Mouse (Mus musculus) embryonic facial prominence, embryonic 10.5 days (tissue): Measurements from ENCODE around the gene H2al1d. TPM values are rescaled to one million over a fixed set of nuclear protein-coding genes. Genes with fewer than 3 reads are reported as not detected.
A peak's percentile ranks its signal among the peaks of the same experiment; 100 is the strongest.
"Not testable (repeated sequence)": the region's sequence is repeated elsewhere in the genome, so short reads cannot be mapped to it uniquely, and the experiment has no call there.

Source experiments
- DNase-seq: peaks from one replicate; pipeline ENCODE4 v3.0.0-alpha.2; 2017; ENCODE audit warnings: low spot score
- H3K27ac ChIP-seq: fragments of 300-500 bp; sonication (generic); replicated peaks from 2 replicates; pipeline ENCODE4 v1.5.1; 2016; ENCODE audit warnings: mild to moderate bottlenecking
- H3K27me3 ChIP-seq: fragments of 300-500 bp; sonication (generic); replicated peaks from 2 replicates; pipeline ENCODE4 v1.6.1; 2016; ENCODE audit warnings: low read depth, mild to moderate bottlenecking; ENCODE audit not compliant: poor library complexity, severe bottlenecking
- H3K36me3 ChIP-seq: fragments of 300-500 bp; sonication (generic); replicated peaks from 2 replicates; pipeline ENCODE4 v1.6.1; 2016; ENCODE audit warnings: mild to moderate bottlenecking, moderate library complexity
- H3K4me1 ChIP-seq: fragments of 300-500 bp; sonication (generic); 2 replicates; pipeline ENCODE4 v1.6.1; 2016
- H3K4me3 ChIP-seq: fragments of 300-500 bp; sonication (generic); 2 replicates; pipeline ENCODE4 v1.5.1; 2016; ENCODE audit warnings: mild to moderate bottlenecking, moderate library complexity
- H3K9me3 ChIP-seq: fragments of 300-500 bp; sonication (generic); 2 replicates; pipeline ENCODE4 v1.6.1; 2016; ENCODE audit warnings: mild to moderate bottlenecking
- WGBS: fragments of 180-500 bp; shearing (Covaris S2); methylation state at CpG from one replicate; pipeline ENCODE4 v1.1.7; 2016; 5-methylcytosine and 5-hydroxymethylcytosine counted together
- polyA plus RNA-seq: library from polyadenylated mRNA; unstranded; fragments of >200 nt; fragmentation: Nextera tagmentation; extraction: Ambion mirVana; gene quantifications from 2 replicates; pipeline ENCODE4 v1.2.1, GENCODE M21; 2016

H2al1d gene
- polyA plus RNA-seq, 1 experiment from 2014 or later = not detected

DNA sequence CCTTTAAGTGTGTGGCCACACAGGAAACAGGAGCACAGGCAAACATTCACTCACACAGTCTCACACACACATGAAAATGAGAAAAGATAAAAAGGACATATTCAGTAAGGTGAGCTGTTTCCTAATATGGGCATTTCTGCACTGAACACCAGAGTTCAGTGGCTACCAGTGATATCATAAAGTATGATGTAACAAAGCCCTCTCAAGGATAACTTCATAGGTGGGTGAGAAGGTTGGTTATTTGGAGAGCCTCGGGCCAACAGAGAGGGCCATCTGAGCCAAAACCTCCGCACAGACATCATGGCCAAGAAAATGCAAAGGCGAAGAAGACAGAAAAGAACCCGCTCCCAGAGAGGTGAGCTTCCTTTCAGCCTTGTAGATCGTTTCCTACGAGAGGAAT, 6.2 kb downstream of the H2al1d start, which contains the start of gene H2al1f:
Gene H2al1f (plus strand): TSS at position 301 of the 400 bp plus-strand sequence.
- DNase-seq, H3K4me3 ChIP-seq, H3K27ac ChIP-seq, H3K4me1 ChIP-seq, H3K9me3 ChIP-seq, H3K27me3 ChIP-seq, H3K36me3 ChIP-seq: not testable (repeated sequence)
- no CpG with 5 or more reads among the region's 6 CpGs for WGBS

DNA sequence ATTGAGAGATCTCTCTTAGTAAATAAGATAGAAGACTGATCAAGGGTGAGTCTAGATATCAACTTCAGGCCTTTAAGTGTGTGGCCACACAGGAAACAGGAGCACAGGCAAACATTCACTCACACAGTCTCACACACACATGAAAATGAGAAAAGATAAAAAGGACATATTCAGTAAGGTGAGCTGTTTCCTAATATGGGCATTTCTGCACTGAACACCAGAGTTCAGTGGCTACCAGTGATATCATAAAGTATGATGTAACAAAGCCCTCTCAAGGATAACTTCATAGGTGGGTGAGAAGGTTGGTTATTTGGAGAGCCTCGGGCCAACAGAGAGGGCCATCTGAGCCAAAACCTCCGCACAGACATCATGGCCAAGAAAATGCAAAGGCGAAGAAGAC, 9.3 kb downstream of the H2al1d start, which contains the start of gene H2al1g:
Gene H2al1g (plus strand): TSS at position 301 of the 400 bp plus-strand sequence.
- H3K9me3 ChIP-seq, DNase-seq, H3K27me3 ChIP-seq, H3K4me1 ChIP-seq, H3K4me3 ChIP-seq, H3K36me3 ChIP-seq, H3K27ac ChIP-seq: not testable (repeated sequence)
- WGBS = no CpG with 5 or more reads among the region's 3 CpGs

DNA sequence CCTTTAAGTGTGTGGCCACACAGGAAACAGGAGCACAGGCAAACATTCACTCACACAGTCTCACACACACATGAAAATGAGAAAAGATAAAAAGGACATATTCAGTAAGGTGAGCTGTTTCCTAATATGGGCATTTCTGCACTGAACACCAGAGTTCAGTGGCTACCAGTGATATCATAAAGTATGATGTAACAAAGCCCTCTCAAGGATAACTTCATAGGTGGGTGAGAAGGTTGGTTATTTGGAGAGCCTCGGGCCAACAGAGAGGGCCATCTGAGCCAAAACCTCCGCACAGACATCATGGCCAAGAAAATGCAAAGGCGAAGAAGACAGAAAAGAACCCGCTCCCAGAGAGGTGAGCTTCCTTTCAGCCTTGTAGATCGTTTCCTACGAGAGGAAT, 12.6 kb downstream of the H2al1d start, which contains the start of gene H2al1h:
Gene H2al1h (plus strand): TSS at position 301 of the 400 bp plus-strand sequence.
- not testable (repeated sequence) for H3K36me3 ChIP-seq, H3K9me3 ChIP-seq, H3K27ac ChIP-seq, DNase-seq, H3K4me3 ChIP-seq, H3K4me1 ChIP-seq, H3K27me3 ChIP-seq
- WGBS = no CpG with 5 or more reads among the region's 6 CpGs

DNA sequence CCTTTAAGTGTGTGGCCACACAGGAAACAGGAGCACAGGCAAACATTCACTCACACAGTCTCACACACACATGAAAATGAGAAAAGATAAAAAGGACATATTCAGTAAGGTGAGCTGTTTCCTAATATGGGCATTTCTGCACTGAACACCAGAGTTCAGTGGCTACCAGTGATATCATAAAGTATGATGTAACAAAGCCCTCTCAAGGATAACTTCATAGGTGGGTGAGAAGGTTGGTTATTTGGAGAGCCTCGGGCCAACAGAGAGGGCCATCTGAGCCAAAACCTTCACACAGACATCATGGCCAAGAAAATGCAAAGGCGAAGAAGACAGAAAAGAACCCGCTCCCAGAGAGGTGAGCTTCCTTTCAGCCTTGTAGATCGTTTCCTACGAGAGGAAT, 15.7 kb downstream of the H2al1d start, which contains the start of gene H2al1i:
Gene H2al1i (plus strand): TSS at position 301 of the 400 bp plus-strand sequence.
- H3K4me1 ChIP-seq, DNase-seq, H3K27ac ChIP-seq, H3K4me3 ChIP-seq, H3K27me3 ChIP-seq, H3K36me3 ChIP-seq, H3K9me3 ChIP-seq: not testable (repeated sequence)
- 85% methylated on average over 2 of the region's 5 CpGs for WGBS

DNA sequence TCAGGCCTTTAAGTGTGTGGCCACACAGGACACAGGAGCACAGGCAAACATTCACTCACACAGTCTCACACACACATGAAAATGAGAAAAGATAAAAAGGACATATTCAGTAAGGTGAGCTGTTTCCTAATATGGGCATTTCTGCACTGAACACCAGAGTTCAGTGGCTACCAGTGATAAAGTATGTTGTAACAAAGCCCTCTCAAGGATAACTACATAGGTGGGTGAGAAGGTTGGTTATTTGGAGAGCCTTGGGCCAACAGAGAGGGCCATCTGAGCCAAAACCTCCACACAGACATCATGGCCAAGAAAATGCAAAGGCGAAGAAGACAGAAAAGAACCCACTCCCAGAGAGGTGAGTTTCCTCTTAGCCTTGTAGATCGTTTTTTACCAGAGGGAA, 18.9 kb downstream of the H2al1d start, which contains the start of gene H2al1j:
Gene H2al1j (plus strand): TSS at position 301 of the 400 bp plus-strand sequence.
- 90% methylated on average over 2 of the region's 2 CpGs for WGBS
- not testable (repeated sequence) for H3K9me3 ChIP-seq, H3K4me1 ChIP-seq, DNase-seq, H3K4me3 ChIP-seq, H3K36me3 ChIP-seq, H3K27ac ChIP-seq
- peaks cover 29% of the 10 kb centered on the region for H3K27me3 ChIP-seq

DNA sequence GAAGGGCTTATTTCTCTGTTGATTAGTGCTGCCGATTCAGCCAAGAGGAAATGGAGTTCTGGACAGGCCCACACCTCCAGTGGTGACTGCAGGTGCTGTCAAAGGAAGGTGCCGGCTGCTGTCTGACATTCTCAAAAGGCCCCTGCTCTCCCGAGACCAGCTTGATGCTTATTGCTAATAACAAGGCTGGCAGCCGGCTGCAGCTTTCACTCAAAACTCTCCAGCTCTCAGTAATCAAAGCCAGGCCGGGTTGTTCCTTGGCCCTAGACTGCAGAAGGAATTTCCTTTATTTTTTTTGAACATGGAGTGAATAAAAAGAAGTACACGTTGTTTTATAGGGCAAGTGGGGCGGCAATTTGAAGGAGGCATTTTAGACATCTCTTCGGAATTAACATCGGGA, 37.1 kb downstream of the H2al1d start:
- no peak overlapping the region for H3K27ac ChIP-seq

DNA sequence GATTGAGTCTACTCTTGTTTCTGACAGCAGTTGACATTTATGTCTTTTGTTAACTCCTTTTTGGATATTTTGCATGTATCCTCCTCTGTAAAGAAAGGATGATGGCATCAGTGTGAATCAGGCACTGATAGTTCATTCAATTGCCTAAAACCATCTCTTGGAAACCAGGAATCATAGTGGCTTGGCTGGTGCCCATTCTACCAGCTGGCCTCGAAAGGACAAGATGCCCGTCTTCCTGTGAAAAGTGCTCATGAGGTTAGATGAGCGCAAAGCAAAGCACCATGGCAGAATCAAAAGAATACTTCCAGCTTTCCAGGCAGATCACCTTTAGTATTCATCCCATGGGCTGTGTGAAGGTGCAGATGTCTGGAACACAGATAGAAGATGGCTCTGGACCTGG, 38.1 kb downstream of the H2al1d start:
- 88% methylated on average over 3 of the region's 3 CpGs for WGBS
- Histone ChIP-seq H3K4me1 (peaks cover 19% of the 10 kb centered on the region), H3K4me3 (no peak overlapping the region)

More for the DNA sequence above, 37.1 kb downstream of the H2al1d start:
- no peaks in the 10 kb centered on the region for H3K36me3 ChIP-seq
- DNase-seq = peak; percentile 62
- WGBS = 46% methylated on average over 9 of the region's 9 CpGs
- H3K9me3 ChIP-seq = no peaks in the 10 kb centered on the region
- H3K4me3 ChIP-seq = no peak overlapping the region
- peaks cover 19% of the 10 kb centered on the region for H3K4me1 ChIP-seq
- peaks cover 76% of the 10 kb centered on the region for H3K27me3 ChIP-seq

More for the DNA sequence above, 38.1 kb downstream of the H2al1d start:
- DNase-seq = no peak
- no peak overlapping the region for H3K27ac ChIP-seq
- H3K36me3 ChIP-seq = no peaks in the 10 kb centered on the region
- H3K27me3 ChIP-seq = peaks cover 77% of the 10 kb centered on the region
- no peaks in the 10 kb centered on the region for H3K9me3 ChIP-seq

Other genes with a start within 250 kb of the H2al1d start
- gene H2al1a, start 9.6 kb upstream of the H2al1d start, polyA plus RNA-seq = not detected in 2 replicates
- gene H2al1b, start 6.4 kb upstream of the H2al1d start, polyA plus RNA-seq = not detected in 2 replicates
- not detected in 2 replicates for gene H2al1c, start 3.2 kb upstream of the H2al1d start, polyA plus RNA-seq
- not detected in 2 replicates for gene H2al1e, start 3.1 kb downstream of the H2al1d start, polyA plus RNA-seq
- not detected in 2 replicates for gene H2al1f, start 6.3 kb downstream of the H2al1d start, polyA plus RNA-seq
- not detected in 2 replicates for gene H2al1g, start 9.4 kb downstream of the H2al1d start, polyA plus RNA-seq
- not detected in 2 replicates for gene H2al1h, start 12.7 kb downstream of the H2al1d start, polyA plus RNA-seq
- gene H2al1i, start 15.8 kb downstream of the H2al1d start, polyA plus RNA-seq = not detected in 2 replicates
- not detected in 2 replicates for gene H2al1j, start 19.0 kb downstream of the H2al1d start, polyA plus RNA-seq